Mouse (Mus musculus) central nervous system, embryonic 11.5 days (tissue): ENCODE measurements around the gene Bbs2. TPM values are rescaled to one million over a fixed set of nuclear protein-coding genes. Genes with fewer than 3 reads are reported as not detected.

Experiments
- polyA plus RNA-seq: library from polyadenylated mRNA; depleted of rRNA; stranded (reverse); fragments of >200 nt; gene quantifications from 2 replicates; pipeline ENCODE4 v1.2.3, GENCODE M21; 2012; rRNA removed

The Bbs2 gene
- 32.4 and 40.3 TPM in 2 replicates for polyA plus RNA-seq

DNA sequence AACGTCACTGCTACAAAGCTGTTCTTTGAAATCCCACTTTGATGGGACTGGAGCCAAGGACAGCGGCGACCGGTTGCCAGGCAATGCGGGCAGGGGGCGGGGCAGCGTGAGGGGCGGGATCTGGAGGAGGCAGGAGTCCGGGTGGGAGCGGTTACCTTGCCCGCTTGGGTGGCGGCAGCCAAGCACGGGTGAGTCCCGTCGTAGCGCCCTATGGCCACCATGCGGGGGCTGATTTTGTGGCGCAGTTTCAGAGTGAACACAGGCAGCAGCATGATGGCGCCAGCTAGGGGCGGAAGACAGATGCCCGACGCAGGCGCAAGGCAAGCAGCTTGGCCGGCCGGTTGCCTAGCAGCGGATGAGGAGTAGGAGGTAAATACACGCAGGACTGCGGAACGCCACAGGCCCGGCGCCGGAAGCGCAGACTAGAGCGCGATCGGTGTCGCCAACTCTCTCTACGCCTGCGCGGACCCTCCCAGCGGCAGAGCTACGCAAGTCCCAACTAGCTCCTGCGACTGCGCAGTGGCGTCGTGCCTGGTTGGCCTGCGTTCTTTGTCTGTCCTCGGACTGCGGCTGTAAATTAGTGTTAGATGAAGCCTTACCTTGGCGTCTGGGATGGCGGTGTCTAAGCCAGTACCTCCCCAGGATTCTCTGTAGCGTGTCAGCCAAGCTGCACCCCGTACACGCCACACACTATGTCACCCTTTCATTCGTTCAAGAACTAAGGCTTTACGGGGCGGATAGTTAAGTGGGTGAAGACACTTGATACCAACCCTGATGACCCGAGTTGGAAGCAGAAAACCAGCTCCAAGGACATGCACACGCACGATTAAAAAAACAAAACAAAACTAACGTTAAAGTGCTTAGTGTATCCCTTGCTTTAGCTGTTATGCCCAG is at the start of gene Bbs2:
Gene Bbs2 (minus strand): TSS at position 848 of the 894 bp plus-strand sequence.

DNA sequence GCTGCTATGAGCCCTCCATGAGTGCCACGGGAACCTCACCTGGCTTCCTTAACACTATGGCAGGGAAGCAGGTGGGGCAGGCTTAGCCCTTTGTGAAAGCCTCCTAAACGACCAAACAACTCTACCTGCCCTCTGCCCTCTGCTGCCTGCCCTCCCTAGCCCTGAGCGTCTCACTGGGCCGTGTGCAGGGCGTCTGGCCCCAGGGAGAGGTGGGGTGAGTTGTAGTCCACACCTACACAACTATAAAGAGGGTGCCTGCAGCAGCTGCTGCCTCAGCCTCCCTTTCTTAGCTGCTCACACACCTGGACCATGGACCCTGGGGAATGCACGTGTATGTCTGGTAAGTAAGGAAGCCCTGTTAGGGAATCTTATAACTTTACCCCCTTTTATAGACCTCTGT is 38.2 kb upstream of the Bbs2 start, which contains the start of gene Mt4:
Gene Mt4 (plus strand): TSS at position 265 of the 400 bp plus-strand sequence.

GRCm38 (mm10) chr8:94036944-94037524 is 61.7 kb downstream of the Bbs2 start, which contains the start of the genes Nudt21 and Ogfod1:
TSS of gene Nudt21 (minus strand) at chr8:94037031.
TSS of gene Ogfod1 (plus strand) at chr8:94037198.

Other genes starting within 250 kb of the Bbs2 start
- gene Amfr, start 86.1 kb downstream of the Bbs2 start, polyA plus RNA-seq = 57.7 and 102 TPM in 2 replicates
- 120 and 128 TPM in 2 replicates for gene Nudt21, start 61.9 kb downstream of the Bbs2 start, polyA plus RNA-seq
- gene Ogfod1, start 61.7 kb downstream of the Bbs2 start, polyA plus RNA-seq = 11.6 and 12.8 TPM in 2 replicates
- gene Mt4, start 38.3 kb upstream of the Bbs2 start, polyA plus RNA-seq = not detected in 2 replicates
- 17.6 and 43.8 TPM in 2 replicates for gene Mt3, start 53.7 kb upstream of the Bbs2 start, polyA plus RNA-seq
- 77.3 and 176 TPM in 2 replicates for gene Mt2, start 73.7 kb upstream of the Bbs2 start, polyA plus RNA-seq
- gene Mt1, start 80.2 kb upstream of the Bbs2 start, polyA plus RNA-seq = 102 and 190 TPM in 2 replicates
- 71.6 and 75.1 TPM in 2 replicates for gene Nup93, start 115.6 kb upstream of the Bbs2 start, polyA plus RNA-seq
- 0.19 TPM in 2 replicates for gene Slc12a3, start 230.3 kb upstream of the Bbs2 start, polyA plus RNA-seq